8 mouse cellular contexts compared by ENCODE assay signal in genomic region chr8:4165176-4165851, GRCm38 (mm10). TPM values are rescaled to one million over a fixed set of nuclear protein-coding genes. Genes with fewer than 3 reads are reported as not detected.
A peak's percentile ranks its signal among the peaks of the same experiment; 100 is the strongest.
DNase-seq lines count a peak whose midpoint lies in the region; ATAC-seq and TF ChIP-seq lines count a peak whose summit lies in the region.

No protein-coding gene starts in this region.

- H3K9ac ChIP-seq in forebrain, embryonic 14.5 days (ENCODE audit: low read length) = peak overlapping the region; percentile 68
- H3K9ac ChIP-seq in liver, embryonic 11.5 days (ENCODE audit: low read depth, low read length) = peak overlapping the region; percentile 48
- H3K9ac ChIP-seq in stomach, postnatal 0 days (ENCODE audit: low read length) = peak overlapping the region; percentile 50; the same call in 1 of the 2 replicates

- WGBS in forebrain, embryonic 14.5 days = 5% methylated on average over 13 of the region's 13 CpGs
- WGBS in liver, embryonic 11.5 days = 7% methylated on average over 13 of the region's 13 CpGs
- 7% methylated on average over 11 of the region's 13 CpGs for WGBS in stomach, postnatal 0 days

- peak; percentile 67 for DNase-seq in cerebellum, adult 11-12 months
- DNase-seq in cerebellum, postnatal 25 days = no peak
- no peak for DNase-seq in testis, postnatal 10 days (ENCODE audit: low spot score)
- peak; percentile 13 for DNase-seq in forebrain, embryonic 14.5 days (ENCODE audit: low spot score)
- DNase-seq in liver, embryonic 11.5 days (ENCODE audit: low spot score) = no peak
- DNase-seq in stomach, postnatal 0 days (ENCODE audit: low spot score) = no peak
- DNase-seq in ovary, postnatal 36 days (ENCODE audit: low spot score) = no peak

- no peaks in the 10 kb centered on the region for H3K9me3 ChIP-seq in forebrain, embryonic 14.5 days (replicated peaks; ENCODE audit: control insufficient read depth, low read length)
- no peaks in the 10 kb centered on the region for H3K9me3 ChIP-seq in liver, embryonic 11.5 days (ENCODE audit: control insufficient read depth, low read length)
- H3K9me3 ChIP-seq in stomach, postnatal 0 days (ENCODE audit: control insufficient read depth, low read length) = no peaks in the 10 kb centered on the region

- TF ChIP-seq EP300 in stomach, postnatal 0 days (optimal IDR thresholded peaks at IDR 0.05) = no peak

- no peak for ATAC-seq in forebrain, embryonic 14.5 days
- ATAC-seq in liver, embryonic 11.5 days (replicated peaks; ENCODE audit: low FRiP score) = no peak
- ATAC-seq in stomach, postnatal 0 days (ENCODE audit: low FRiP score, low TSS enrichment) = no peak

- no peaks in the 10 kb centered on the region for H3K27me3 ChIP-seq in testis, adult 2 months (ENCODE audit: control insufficient read depth, insufficient read depth, low read length)
- H3K27me3 ChIP-seq in forebrain, embryonic 14.5 days (replicated peaks; ENCODE audit: control insufficient read depth, insufficient read depth, low read length) = no peaks in the 10 kb centered on the region
- H3K27me3 ChIP-seq in liver, embryonic 11.5 days (replicated peaks; ENCODE audit: control insufficient read depth, insufficient read depth, low read length) = no peaks in the 10 kb centered on the region
- H3K27me3 ChIP-seq in stomach, postnatal 0 days (ENCODE audit: control insufficient read depth, insufficient read depth, low read length) = no peaks in the 10 kb centered on the region

- peak overlapping the region; percentile 85 for H3K27ac ChIP-seq in testis, adult 2 months (ENCODE audit: control insufficient read depth, insufficient read depth, low read depth, low read length)
- H3K27ac ChIP-seq in forebrain, embryonic 14.5 days (ENCODE audit: low read depth, low read length) = peak overlapping the region; percentile 63
- H3K27ac ChIP-seq in liver, embryonic 11.5 days (ENCODE audit: low read depth, low read length) = no peak overlapping the region
- H3K27ac ChIP-seq in stomach, postnatal 0 days (replicated peaks) = no peak overlapping the region

- H3K36me3 ChIP-seq in testis, adult 2 months (ENCODE audit: control insufficient read depth, insufficient read depth, low read length) = no peaks in the 10 kb centered on the region
- 0 out of 2 replicates have a peak, but pooled peaks cover 5% of the 10 kb centered on the region for H3K36me3 ChIP-seq in forebrain, embryonic 14.5 days (ENCODE audit: control insufficient read depth, insufficient read depth, low read length)
- no peaks in the 10 kb centered on the region for H3K36me3 ChIP-seq in liver, embryonic 11.5 days (ENCODE audit: control insufficient read depth, insufficient read depth, low read length)
- no peaks in the 10 kb centered on the region for H3K36me3 ChIP-seq in stomach, postnatal 0 days (ENCODE audit: control insufficient read depth, insufficient read depth, low read length)

- no peak for TF ChIP-seq CTCF in testis, adult 2 months (IDR thresholded peaks at IDR 0.05; ENCODE audit: control insufficient read depth, insufficient read depth, insufficient replicate concordance, low read depth, low read length)
- no peak for TF ChIP-seq CTCF in stomach, postnatal 0 days (IDR thresholded peaks at IDR 0.05; ENCODE audit: low read depth)

- peak; percentile 30; the same call in 1 of the 2 replicates for TF ChIP-seq POLR2A in testis, adult 2 months (IDR thresholded peaks at IDR 0.05; ENCODE audit: control insufficient read depth, low read depth, low read length)

- H3K4me3 ChIP-seq in testis, adult 2 months (ENCODE audit: control insufficient read depth, low read depth, low read length) = peak overlapping the region; percentile 95
- peak overlapping the region; percentile 81 for H3K4me3 ChIP-seq in forebrain, embryonic 14.5 days (ENCODE audit: low read depth, low read length)
- peak overlapping the region; percentile 81 for H3K4me3 ChIP-seq in liver, embryonic 11.5 days (ENCODE audit: low read depth, low read length)
- peak overlapping the region; percentile 46 for H3K4me3 ChIP-seq in stomach, postnatal 0 days (ENCODE audit: low read depth, low read length)

- peak overlapping the region; percentile 56 for H3K4me2 ChIP-seq in forebrain, embryonic 14.5 days (ENCODE audit: low read length)
- H3K4me2 ChIP-seq in liver, embryonic 11.5 days = peak overlapping the region; percentile 90
- H3K4me2 ChIP-seq in stomach, postnatal 0 days (replicated peaks; ENCODE audit: low read depth) = peak overlapping the region; percentile 65

- H3K4me1 ChIP-seq in testis, adult 2 months (ENCODE audit: control insufficient read depth, insufficient read depth, low read length) = peaks cover 3% of the 10 kb centered on the region; the same call in 1 of the 2 replicates
- H3K4me1 ChIP-seq in forebrain, embryonic 14.5 days (ENCODE audit: control insufficient read depth, insufficient read depth, low read length) = peaks cover 20% of the 10 kb centered on the region
- H3K4me1 ChIP-seq in liver, embryonic 11.5 days (replicated peaks; ENCODE audit: control insufficient read depth, insufficient read depth, low read length) = peaks cover 6% of the 10 kb centered on the region
- no peaks in the 10 kb centered on the region for H3K4me1 ChIP-seq in stomach, postnatal 0 days (replicated peaks; ENCODE audit: control insufficient read depth, insufficient read depth)

RNA-seq across cellular contexts. Expression of gene Evi5l, which starts 1.1 kb away (rescaled TPM):
- polyA plus RNA-seq in testis, adult 2 months (2012; rRNA removed) = 123 and 181 TPM in 2 replicates
- polyA plus RNA-seq in forebrain, embryonic 14.5 days (2014; fragmentation: Nextera tagmentation; extraction: Ambion mirVana) = 45.9 and 70.0 TPM in 2 replicates
- 10.8 and 12.5 TPM in 2 replicates for polyA plus RNA-seq in liver, embryonic 11.5 days (2014; fragmentation: Nextera tagmentation; extraction: Ambion mirVana)
- polyA plus RNA-seq in stomach, postnatal 0 days (2015; fragmentation: Nextera tagmentation; extraction: Ambion mirVana) = 10.6 and 11.0 TPM in 2 replicates

RNA-seq across cellular contexts. Expression of gene Cd209g, which starts 31.4 kb away (rescaled TPM):
- polyA plus RNA-seq in testis, adult 2 months (2012; rRNA removed) = 0.28 and 0.73 TPM in 2 replicates
- not detected in 2 replicates for polyA plus RNA-seq in forebrain, embryonic 14.5 days (2014; fragmentation: Nextera tagmentation; extraction: Ambion mirVana)
- not detected in 2 replicates for polyA plus RNA-seq in liver, embryonic 11.5 days (2014; fragmentation: Nextera tagmentation; extraction: Ambion mirVana)
- polyA plus RNA-seq in stomach, postnatal 0 days (2015; fragmentation: Nextera tagmentation; extraction: Ambion mirVana) = 0.12 TPM in 1 of 2 replicates, not detected in the other

RNA-seq across cellular contexts. Expression of gene Prr36, which starts 51.9 kb away (rescaled TPM):
- 0.16 and 0.83 TPM in 2 replicates for polyA plus RNA-seq in testis, adult 2 months (2012; rRNA removed)
- polyA plus RNA-seq in forebrain, embryonic 14.5 days (2014; fragmentation: Nextera tagmentation; extraction: Ambion mirVana) = 25.3 and 38.7 TPM in 2 replicates
- polyA plus RNA-seq in liver, embryonic 11.5 days (2014; fragmentation: Nextera tagmentation; extraction: Ambion mirVana) = 1.0 and 1.4 TPM in 2 replicates
- polyA plus RNA-seq in stomach, postnatal 0 days (2015; fragmentation: Nextera tagmentation; extraction: Ambion mirVana) = 0.52 and 0.90 TPM in 2 replicates

RNA-seq across cellular contexts. Expression of gene Cd209f, which starts 59.7 kb away (rescaled TPM):
- polyA plus RNA-seq in testis, adult 2 months (2012; rRNA removed) = 0.47 and 1.2 TPM in 2 replicates
- polyA plus RNA-seq in forebrain, embryonic 14.5 days (2014; fragmentation: Nextera tagmentation; extraction: Ambion mirVana) = 0.25 and 0.51 TPM in 2 replicates
- not detected in 2 replicates for polyA plus RNA-seq in liver, embryonic 11.5 days (2014; fragmentation: Nextera tagmentation; extraction: Ambion mirVana)
- polyA plus RNA-seq in stomach, postnatal 0 days (2015; fragmentation: Nextera tagmentation; extraction: Ambion mirVana) = 0.45 and 0.50 TPM in 2 replicates

Comparison
In these comparisons a context has a peak if more than half of its experiments do, and no peak if none do; other contexts are left out.
1. DNase-seq: peak in cerebellum, adult 11-12 months (single experiment) and forebrain, embryonic 14.5 days (single experiment); none in cerebellum, postnatal 25 days (0 of 2), testis, postnatal 10 days (single experiment), liver, embryonic 11.5 days (single experiment), stomach, postnatal 0 days (single experiment) and ovary, postnatal 36 days (single experiment).
2. H3K27ac ChIP-seq: peak in testis, adult 2 months (single experiment) and forebrain, embryonic 14.5 days (single experiment); none in liver, embryonic 11.5 days (single experiment) and stomach, postnatal 0 days (single experiment).
3. RNA of gene Prr36, which starts 51.9 kb away (polyA plus RNA-seq): 25.3 to 38.7 TPM in forebrain, embryonic 14.5 days; 1.0 to 1.4 TPM in liver, embryonic 11.5 days, 0.16 to 0.83 TPM in testis, adult 2 months and 0.52 to 0.90 TPM in stomach, postnatal 0 days; every median in the first group is over 10 times any median in the second.
4. Peak in every context shown above with its lines, with median percentiles within 50 percentile points of each other: H3K4me3 ChIP-seq, H3K4me2 ChIP-seq and H3K9ac ChIP-seq.